Mouse (Mus musculus): ENCODE results near the gene Stfa2. TPM values are rescaled to one million over a fixed set of nuclear protein-coding genes. Genes with fewer than 3 reads are reported as not detected.
"Not testable (repeated sequence)": the region's sequence is repeated elsewhere in the genome, so short reads cannot be mapped to it uniquely, and the experiment has no call there.

Stfa2 gene
- polyA plus RNA-seq (2021) = not detected

DNA sequence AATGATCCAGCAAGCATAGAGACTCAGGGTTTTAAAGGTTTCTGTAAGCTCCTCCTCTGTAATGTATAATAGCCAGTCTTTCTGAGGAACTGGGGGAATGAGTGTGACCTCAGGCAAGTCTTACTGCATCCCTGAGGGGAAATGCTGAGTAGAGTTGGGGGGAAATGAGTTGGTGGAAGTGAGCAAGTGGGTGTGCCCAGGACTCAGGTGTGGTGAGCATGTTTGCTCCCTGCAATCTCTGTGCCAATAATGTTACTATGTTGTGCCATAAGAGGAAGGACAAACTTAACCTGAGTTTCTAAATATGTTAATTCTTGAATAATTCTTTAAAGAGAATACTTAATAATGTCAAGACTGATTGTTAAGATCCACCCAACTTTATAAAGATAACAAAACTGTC, at the start of gene Stfa2:
TSS of gene Stfa2 (minus strand) at position 101 of the 400 bp plus-strand sequence.
- no peak for TF ChIP-seq CTCF (IDR thresholded peaks at IDR 0.05)
- CTCF ChIA-PET = no interaction called here
- DNase-seq (ENCODE audit: low read depth, low spot score) (no peak), ATAC-seq (no peak)
- peaks cover 4% of the 10 kb centered on the region for H3K27me3 ChIP-seq
- POLR2A ChIA-PET = no interaction called here
- in situ Hi-C loops (cut with MboI; ENCODE audit: low pct_unique_long_range_greater_than_20kb) = loop anchor here (5.0 kb wide), 1 partner anchor 251 kb away; the partner anchor contains the start of gene Stfa2l1

DNA sequence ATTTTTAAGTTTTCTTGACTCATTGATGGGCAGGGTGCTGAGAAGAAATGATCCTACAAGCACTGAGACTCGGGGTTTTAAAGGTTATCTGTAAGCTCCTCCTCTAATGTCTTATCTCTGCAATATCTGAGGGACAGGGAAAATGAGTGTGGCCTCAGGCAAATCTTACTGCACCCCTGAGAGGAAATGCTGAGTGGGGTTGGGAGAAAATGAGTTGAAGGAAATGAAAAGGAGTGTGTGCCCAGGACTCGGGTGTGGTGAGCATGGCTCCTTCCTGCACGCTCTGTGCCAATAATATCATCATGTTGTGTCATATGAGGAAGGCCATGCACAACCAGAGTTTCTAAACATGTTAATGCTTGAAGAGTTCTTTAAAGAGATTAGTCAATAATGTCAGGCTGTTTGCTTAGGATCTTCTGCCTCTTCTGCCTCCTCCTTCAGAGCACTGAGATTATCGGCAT, 47.1 kb upstream of the Stfa2 start, which contains the start of gene Stfa3:
TSS of gene Stfa3 (minus strand) at position 51 of the 461 bp plus-strand sequence.
- POLR2A ChIA-PET = no interaction called here

DNA sequence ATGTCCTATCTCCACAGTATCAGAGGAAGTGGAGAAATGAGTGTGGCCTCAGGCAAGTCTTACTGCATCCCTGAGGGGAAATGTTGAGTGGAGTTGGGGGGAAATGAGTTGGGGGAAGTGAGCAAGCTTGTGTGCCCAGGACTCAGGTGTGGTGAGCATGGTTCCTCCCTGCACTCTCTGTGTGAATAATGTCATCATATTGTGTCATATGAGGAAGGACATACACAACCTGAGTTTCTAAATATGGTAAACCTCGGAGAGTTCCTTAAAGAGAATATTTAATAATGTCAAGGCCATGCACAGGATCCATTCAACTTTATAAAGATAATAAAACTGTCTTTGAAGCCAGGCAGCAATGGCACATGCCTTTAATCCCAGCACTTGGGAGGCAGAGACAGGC, 12.7 kb upstream of the Stfa2 start:
- ATAC-seq; DNase-seq (ENCODE audit: low read depth, low spot score); CTCF ChIA-PET; in situ Hi-C loops (cut with MboI; ENCODE audit: low pct_unique_long_range_greater_than_20kb); POLR2A ChIA-PET; H3K27me3 ChIP-seq: not testable (repeated sequence)

More for the DNA sequence above, 47.1 kb upstream of the Stfa2 start, which contains the start of gene Stfa3:
- CTCF ChIA-PET = no interaction called here
- peaks cover 2% of the 10 kb centered on the region for H3K27me3 ChIP-seq
- no peak for TF ChIP-seq CTCF (IDR thresholded peaks at IDR 0.05)
- ATAC-seq (no peak), DNase-seq (ENCODE audit: low read depth, low spot score) (no peak)
- in situ Hi-C loops (cut with MboI; ENCODE audit: low pct_unique_long_range_greater_than_20kb) = loop anchor here (25.0 kb wide), 2 partner anchors 557 to 593 kb away; partner anchors contain the start of genes Parp14 and Polq

DNA sequence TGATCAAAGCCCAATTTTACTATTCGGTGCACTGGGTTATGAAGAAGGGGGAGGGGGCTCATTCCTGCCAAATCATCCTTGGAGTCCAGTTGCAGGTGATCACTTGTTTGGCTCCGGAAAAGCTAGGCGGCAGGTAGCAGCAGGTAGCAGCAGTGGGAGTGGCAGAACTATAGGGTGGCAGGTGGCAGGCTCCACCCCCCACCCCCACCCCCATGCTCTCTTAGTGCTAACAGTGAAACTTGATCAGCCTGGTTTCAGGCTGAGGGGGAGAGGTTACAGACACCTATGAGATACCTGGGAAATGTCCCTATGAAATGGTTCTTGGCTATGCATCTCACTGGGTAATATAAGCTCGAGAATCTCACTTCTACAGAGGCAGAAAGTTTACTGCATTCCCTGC, 19.2 kb downstream of the Stfa2 start:
- ChIA-PET CTCF (no interaction called here), POLR2A (no interaction called here)
- TF ChIP-seq CTCF (IDR thresholded peaks at IDR 0.05) = no peak
- DNase-seq (ENCODE audit: low read depth, low spot score) (no peak), ATAC-seq (no peak)
- peaks cover 9% of the 10 kb centered on the region for H3K27me3 ChIP-seq
- in situ Hi-C loops (cut with MboI; ENCODE audit: low pct_unique_long_range_greater_than_20kb) = no loop called here

DNA sequence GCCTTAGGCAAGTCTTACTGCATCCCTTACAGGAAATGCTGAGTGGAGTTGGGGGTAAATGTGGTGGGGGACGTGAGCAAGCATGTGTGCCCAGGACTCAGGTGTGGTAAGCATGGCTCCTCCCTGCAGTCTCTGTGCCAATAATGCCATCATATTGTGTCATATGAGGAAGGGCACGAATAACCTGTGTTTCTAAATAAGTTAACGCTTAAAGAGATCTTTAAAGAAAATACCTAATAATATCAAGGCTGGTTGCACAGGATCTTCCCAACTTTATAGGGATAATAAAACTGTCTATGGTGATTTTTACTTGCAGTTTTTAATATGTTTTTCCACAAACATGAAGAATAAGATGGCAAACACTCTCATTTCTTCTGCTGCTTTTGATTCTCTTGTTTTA, 40.6 kb downstream of the Stfa2 start, which contains the start of gene BC100530:
TSS of gene BC100530 (minus strand) at position 101 of the 400 bp plus-strand sequence.
- POLR2A ChIA-PET = not testable (repeated sequence)

More for the DNA sequence above, 40.6 kb downstream of the Stfa2 start, which contains the start of gene BC100530:
- DNase-seq (ENCODE audit: low read depth, low spot score); ATAC-seq; in situ Hi-C loops (cut with MboI; ENCODE audit: low pct_unique_long_range_greater_than_20kb); H3K27me3 ChIP-seq; CTCF ChIA-PET: not testable (repeated sequence)

Other genes with a start within 250 kb of the Stfa2 start
- gene Gm5483, start 224.2 kb downstream of the Stfa2 start, polyA plus RNA-seq (2021) = not detected
- gene Gm5416, start 198.1 kb downstream of the Stfa2 start, polyA plus RNA-seq (2021) = not detected
- not detected for gene 2010005H15Rik, start 187.0 kb downstream of the Stfa2 start, polyA plus RNA-seq (2021)
- gene Stfa1, start 131.5 kb downstream of the Stfa2 start, polyA plus RNA-seq (2021) = not detected
- not detected for gene BC117090, start 74.1 kb downstream of the Stfa2 start, polyA plus RNA-seq (2021)
- gene BC100530, start 40.7 kb downstream of the Stfa2 start, polyA plus RNA-seq (2021) = not detected
- not detected for gene Stfa3, start 46.9 kb upstream of the Stfa2 start, polyA plus RNA-seq (2021)
- 0.01 TPM for gene Casr, start 153.7 kb upstream of the Stfa2 start, polyA plus RNA-seq (2021)